Mouse (Mus musculus): ENCODE results near the gene Rph3a. TPM values are rescaled to one million over a fixed set of nuclear protein-coding genes. Genes with fewer than 3 reads are reported as not detected.

Gene Rph3a
- polyA plus RNA-seq, 1 experiment from 2014 or later: 6.7 TPM

GRCm38 (mm10) chr5:120972278-120972677 is 37.6 kb downstream of the Rph3a start:
- H3K9ac ChIP-seq: no peak overlapping the region
- ATAC-seq (ENCODE audit: low FRiP score): no peak
- no peaks in the 10 kb centered on the region for H3K9me3 ChIP-seq (replicated peaks)
- no peak overlapping the region for H3K4me2 ChIP-seq (replicated peaks)
- H3K27ac ChIP-seq: no peak overlapping the region
- no peaks in the 10 kb centered on the region for H3K27me3 ChIP-seq
- no peaks in the 10 kb centered on the region; the same call in 1 of the 2 replicates for H3K4me1 ChIP-seq
- H3K36me3 ChIP-seq: no peaks in the 10 kb centered on the region
- 75% methylated on average over 6 of the region's 6 CpGs for WGBS
- no peak overlapping the region for H3K4me3 ChIP-seq

GRCm38 (mm10) chr5:120971326-120971725 is 38.6 kb downstream of the Rph3a start:
- no peak overlapping the region for H3K4me3 ChIP-seq
- no peak overlapping the region for H3K27ac ChIP-seq
- WGBS: 87% methylated on average over 1 of the region's 1 CpGs
- no peak overlapping the region for H3K9ac ChIP-seq
- H3K4me1 ChIP-seq: no peaks in the 10 kb centered on the region; the same call in 1 of the 2 replicates
- H3K27me3 ChIP-seq: no peaks in the 10 kb centered on the region
- no peaks in the 10 kb centered on the region for H3K9me3 ChIP-seq (replicated peaks)
- H3K4me2 ChIP-seq (replicated peaks): no peak overlapping the region
- no peaks in the 10 kb centered on the region for H3K36me3 ChIP-seq
- no peak for ATAC-seq (ENCODE audit: low FRiP score)

GRCm38 (mm10) chr5:120969703-120970102 is 40.2 kb downstream of the Rph3a start:
- Histone ChIP-seq H3K27ac (no peak overlapping the region), H3K9ac (no peak overlapping the region), H3K36me3 (no peaks in the 10 kb centered on the region), H3K4me3 (no peak overlapping the region), H3K27me3 (no peaks in the 10 kb centered on the region), H3K4me2 (replicated peaks) (no peak overlapping the region), H3K4me1 (no peaks in the 10 kb centered on the region), H3K9me3 (replicated peaks) (no peaks in the 10 kb centered on the region)
- 30% methylated on average over 4 of the region's 4 CpGs for WGBS
- no peak for ATAC-seq (ENCODE audit: low FRiP score)

- no peaks in the 10 kb centered on the region for H3K9me3 ChIP-seq (replicated peaks)
- H3K4me3 ChIP-seq: no peak overlapping the region
- H3K27me3 ChIP-seq: no peaks in the 10 kb centered on the region
- WGBS: 84% methylated on average over 8 of the region's 8 CpGs
- H3K4me2 ChIP-seq (replicated peaks): no peak overlapping the region
- H3K27ac ChIP-seq: no peak overlapping the region
- no peak overlapping the region for H3K9ac ChIP-seq
- no peaks in the 10 kb centered on the region for H3K4me1 ChIP-seq
- no peaks in the 10 kb centered on the region for H3K36me3 ChIP-seq
- ATAC-seq (ENCODE audit: low FRiP score): no peak
These were observed 41.1 kb downstream of the Rph3a start for GRCm38 (mm10) chr5:120968799-120969198.

GRCm38 (mm10) chr5:120968134-120968532 is 41.8 kb downstream of the Rph3a start:
- no peak for ATAC-seq (ENCODE audit: low FRiP score)
- no peak overlapping the region for H3K4me3 ChIP-seq
- no peaks in the 10 kb centered on the region for H3K36me3 ChIP-seq
- H3K4me2 ChIP-seq (replicated peaks): no peak overlapping the region
- H3K27me3 ChIP-seq: no peaks in the 10 kb centered on the region
- no peaks in the 10 kb centered on the region for H3K9me3 ChIP-seq (replicated peaks)
- WGBS: 56% methylated on average over 4 of the region's 4 CpGs
- no peak overlapping the region for H3K9ac ChIP-seq
- no peaks in the 10 kb centered on the region for H3K4me1 ChIP-seq
- no peak overlapping the region for H3K27ac ChIP-seq

- Histone ChIP-seq H3K4me2 (replicated peaks) (no peak overlapping the region), H3K9ac (no peak overlapping the region), H3K36me3 (no peaks in the 10 kb centered on the region), H3K4me1 (no peaks in the 10 kb centered on the region), H3K27ac (no peak overlapping the region), H3K4me3 (no peak overlapping the region), H3K9me3 (replicated peaks) (no peaks in the 10 kb centered on the region), H3K27me3 (no peaks in the 10 kb centered on the region)
- ATAC-seq (ENCODE audit: low FRiP score): no peak
- WGBS: 66% methylated on average over 13 of the region's 13 CpGs
These were observed 42.3 kb downstream of the Rph3a start for GRCm38 (mm10) chr5:120967355-120968133.

GRCm38 (mm10) chr5:120966894-120967293 is 43.0 kb downstream of the Rph3a start:
- WGBS: 91% methylated on average over 8 of the region's 8 CpGs
- H3K36me3 ChIP-seq: no peaks in the 10 kb centered on the region
- H3K4me3 ChIP-seq: no peak overlapping the region
- ATAC-seq (ENCODE audit: low FRiP score): no peak
- no peak overlapping the region for H3K9ac ChIP-seq
- H3K4me1 ChIP-seq: no peaks in the 10 kb centered on the region
- H3K27me3 ChIP-seq: no peaks in the 10 kb centered on the region
- no peak overlapping the region for H3K4me2 ChIP-seq (replicated peaks)
- no peaks in the 10 kb centered on the region; the same call in 1 of the 2 replicates for H3K9me3 ChIP-seq (replicated peaks)
- H3K27ac ChIP-seq: no peak overlapping the region

GRCm38 (mm10) chr5:120966156-120966555 is 43.7 kb downstream of the Rph3a start:
- H3K4me2 ChIP-seq (replicated peaks): no peak overlapping the region
- no peaks in the 10 kb centered on the region for H3K4me1 ChIP-seq
- no peaks in the 10 kb centered on the region for H3K27me3 ChIP-seq
- no peak overlapping the region for H3K27ac ChIP-seq
- H3K9me3 ChIP-seq (replicated peaks): no peaks in the 10 kb centered on the region; the same call in 1 of the 2 replicates
- 86% methylated on average over 4 of the region's 4 CpGs for WGBS
- H3K9ac ChIP-seq: no peak overlapping the region
- no peak overlapping the region for H3K4me3 ChIP-seq
- no peak for ATAC-seq (ENCODE audit: low FRiP score)
- no peaks in the 10 kb centered on the region for H3K36me3 ChIP-seq

- H3K36me3 ChIP-seq: no peaks in the 10 kb centered on the region
- no peaks in the 10 kb centered on the region for H3K27me3 ChIP-seq
- 55% methylated on average over 4 of the region's 4 CpGs for WGBS
- no peaks in the 10 kb centered on the region for H3K4me1 ChIP-seq
- no peak overlapping the region for H3K27ac ChIP-seq
- no peaks in the 10 kb centered on the region; the same call in 1 of the 2 replicates for H3K9me3 ChIP-seq (replicated peaks)
- no peak overlapping the region for H3K9ac ChIP-seq
- no peak for ATAC-seq (ENCODE audit: low FRiP score)
- no peak overlapping the region for H3K4me3 ChIP-seq
- no peak overlapping the region for H3K4me2 ChIP-seq (replicated peaks)
These were observed 48.9 kb downstream of the Rph3a start for GRCm38 (mm10) chr5:120961004-120961403.

- H3K4me1 ChIP-seq: no peaks in the 10 kb centered on the region; the same call in 1 of the 2 replicates
These were observed 55.9 kb downstream of the Rph3a start for GRCm38 (mm10) chr5:120953974-120954373.

GRCm38 (mm10) chr5:120952242-120952770 is 57.6 kb downstream of the Rph3a start:
- no peaks in the 10 kb centered on the region; the same call in 1 of the 2 replicates for H3K4me1 ChIP-seq
- no peaks in the 10 kb centered on the region for H3K27me3 ChIP-seq
- no peak overlapping the region for H3K9ac ChIP-seq
- 73% methylated on average over 10 of the region's 10 CpGs for WGBS
- no peak overlapping the region for H3K4me2 ChIP-seq (replicated peaks)
- H3K9me3 ChIP-seq (replicated peaks): no peaks in the 10 kb centered on the region
- H3K4me3 ChIP-seq: no peak overlapping the region
- no peak for ATAC-seq (ENCODE audit: low FRiP score)
- no peak overlapping the region for H3K27ac ChIP-seq
- H3K36me3 ChIP-seq: no peaks in the 10 kb centered on the region

More at GRCm38 (mm10) chr5:120953974-120954373, 55.9 kb downstream of the Rph3a start:
- Histone ChIP-seq H3K4me2 (replicated peaks) (no peak overlapping the region), H3K9ac (no peak overlapping the region), H3K4me3 (no peak overlapping the region), H3K27ac (no peak overlapping the region), H3K9me3 (replicated peaks) (no peaks in the 10 kb centered on the region), H3K27me3 (no peaks in the 10 kb centered on the region), H3K36me3 (no peaks in the 10 kb centered on the region)
- no peak for ATAC-seq (ENCODE audit: low FRiP score)
- WGBS: 20% methylated on average over 5 of the region's 5 CpGs

- H3K4me3 ChIP-seq: no peak overlapping the region
- H3K9ac ChIP-seq: no peak overlapping the region
- no peak overlapping the region for H3K4me2 ChIP-seq (replicated peaks)
- ATAC-seq (ENCODE audit: low FRiP score): no peak
- H3K27me3 ChIP-seq: no peaks in the 10 kb centered on the region
- 65% methylated on average over 10 of the region's 10 CpGs for WGBS
- no peaks in the 10 kb centered on the region for H3K36me3 ChIP-seq
- H3K27ac ChIP-seq: no peak overlapping the region
- H3K4me1 ChIP-seq: 0 out of 2 replicates have a peak, but pooled peaks cover 6% of the 10 kb centered on the region
- no peaks in the 10 kb centered on the region for H3K9me3 ChIP-seq (replicated peaks)
These were observed 67.8 kb downstream of the Rph3a start for GRCm38 (mm10) chr5:120942076-120942475.

- Histone ChIP-seq H3K36me3 (no peaks in the 10 kb centered on the region), H3K9ac (no peak overlapping the region), H3K4me2 (replicated peaks) (no peak overlapping the region), H3K27ac (no peak overlapping the region), H3K4me1 (no peaks in the 10 kb centered on the region), H3K4me3 (no peak overlapping the region), H3K9me3 (replicated peaks) (no peaks in the 10 kb centered on the region), H3K27me3 (no peaks in the 10 kb centered on the region)
- no peak for ATAC-seq (ENCODE audit: low FRiP score)
- 53% methylated on average over 8 of the region's 8 CpGs for whole genome bisulfite sequencing
These were observed 71.3 kb downstream of the Rph3a start for GRCm38 (mm10) chr5:120938586-120938985.

Data from hindbrain, embryonic 12.5 days (tissue).